Mouse (Mus musculus): ENCODE data around the gene Slc6a21.
A peak's percentile ranks its signal among the peaks of the same experiment; 100 is the strongest.

Gene Slc6a21

GRCm38 (mm10) chr7:45315182-45315701 lies 37.9 kb downstream of the Slc6a21 start:
- DNase-seq (ENCODE audit: low read depth, low spot score): no peak

- no peak for DNase-seq (ENCODE audit: low read depth, low spot score)
Measured at GRCm38 (mm10) chr7:45316536-45316935, 39.2 kb downstream of the Slc6a21 start.

GRCm38 (mm10) chr7:45322245-45322644 lies 44.9 kb downstream of the Slc6a21 start:
- DNase-seq (ENCODE audit: low read depth, low spot score): no peak

GRCm38 (mm10) chr7:45323069-45323468 lies 45.8 kb downstream of the Slc6a21 start:
- no peak for DNase-seq (ENCODE audit: low read depth, low spot score)

DNA sequence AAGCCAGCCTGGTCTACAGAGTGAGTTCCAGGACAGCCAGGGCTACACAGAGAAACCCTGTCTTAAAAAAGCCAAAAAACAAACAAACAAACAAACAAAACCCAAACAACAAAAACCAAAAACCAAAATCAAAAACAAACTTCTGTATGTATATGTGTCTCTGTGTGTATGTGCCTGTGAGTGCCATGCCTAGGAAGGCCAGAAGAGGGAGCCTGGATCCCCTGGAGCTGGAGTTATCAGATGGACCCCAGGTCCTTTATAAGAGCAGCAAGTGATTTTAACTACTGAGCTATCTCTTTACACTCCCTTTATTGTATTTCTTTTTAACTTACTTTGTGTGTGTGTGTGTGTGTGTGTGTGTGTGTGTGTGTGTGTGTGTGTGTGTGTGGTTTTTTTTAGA lies 48.5 kb downstream of the Slc6a21 start:
- peak; percentile 71 for DNase-seq (ENCODE audit: low read depth, low spot score)

DNA sequence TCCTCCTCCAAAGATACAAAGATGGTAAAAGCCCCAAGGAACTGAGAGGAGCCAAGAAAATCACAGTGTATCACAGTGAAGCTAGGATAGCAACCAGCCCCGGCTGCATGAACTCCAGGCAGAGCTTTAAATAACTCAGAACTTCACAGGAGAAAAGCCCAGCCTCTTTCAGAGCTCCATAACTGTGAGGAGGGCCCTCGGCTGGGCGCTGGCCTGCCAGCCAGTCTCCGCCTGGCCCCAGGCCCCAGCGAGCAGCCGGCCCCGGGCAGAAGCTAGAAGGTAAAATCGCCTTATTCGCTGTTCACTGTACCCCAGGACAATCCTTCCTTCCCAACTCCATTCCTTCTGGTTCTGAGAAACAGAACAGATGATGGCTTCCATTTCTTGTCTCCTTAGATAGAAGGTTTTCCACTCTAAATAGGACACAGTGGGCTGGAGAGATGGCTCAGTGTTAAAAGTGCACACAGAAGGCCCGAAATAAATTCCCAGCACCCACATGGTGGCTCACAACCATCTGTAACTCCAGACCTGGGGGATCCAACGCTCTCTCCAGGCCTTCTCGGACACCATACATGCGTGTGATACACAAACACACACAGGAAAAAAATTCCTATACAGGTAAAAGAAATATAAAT lies 51.6 kb downstream of the Slc6a21 start:
- no peak for DNase-seq (ENCODE audit: low read depth, low spot score)

DNA sequence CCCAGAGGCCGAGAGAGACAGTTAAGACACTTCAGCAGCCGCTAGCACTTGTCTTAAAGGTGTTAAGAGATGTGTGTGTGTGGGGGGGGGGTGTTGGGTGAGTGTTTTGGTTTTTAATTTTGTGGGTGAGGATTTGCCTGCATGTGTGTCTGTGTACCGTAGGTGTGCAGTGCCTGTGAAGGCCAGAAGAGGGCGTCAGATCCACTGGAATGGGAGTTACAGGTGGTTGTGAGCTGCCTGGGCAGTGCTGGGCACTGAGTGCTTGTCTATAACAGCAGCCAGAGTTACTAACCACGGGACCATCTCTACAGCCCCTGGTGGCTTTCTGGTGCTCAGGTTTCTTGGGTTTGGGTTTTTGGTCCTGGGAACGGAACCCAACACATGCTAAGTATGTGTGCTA lies 54.2 kb downstream of the Slc6a21 start:
- DNase-seq (ENCODE audit: low read depth, low spot score): peak; percentile 69

GRCm38 (mm10) chr7:45332685-45333425 lies 55.5 kb downstream of the Slc6a21 start:
- DNase-seq (ENCODE audit: low read depth, low spot score): peak; percentile 97

DNA sequence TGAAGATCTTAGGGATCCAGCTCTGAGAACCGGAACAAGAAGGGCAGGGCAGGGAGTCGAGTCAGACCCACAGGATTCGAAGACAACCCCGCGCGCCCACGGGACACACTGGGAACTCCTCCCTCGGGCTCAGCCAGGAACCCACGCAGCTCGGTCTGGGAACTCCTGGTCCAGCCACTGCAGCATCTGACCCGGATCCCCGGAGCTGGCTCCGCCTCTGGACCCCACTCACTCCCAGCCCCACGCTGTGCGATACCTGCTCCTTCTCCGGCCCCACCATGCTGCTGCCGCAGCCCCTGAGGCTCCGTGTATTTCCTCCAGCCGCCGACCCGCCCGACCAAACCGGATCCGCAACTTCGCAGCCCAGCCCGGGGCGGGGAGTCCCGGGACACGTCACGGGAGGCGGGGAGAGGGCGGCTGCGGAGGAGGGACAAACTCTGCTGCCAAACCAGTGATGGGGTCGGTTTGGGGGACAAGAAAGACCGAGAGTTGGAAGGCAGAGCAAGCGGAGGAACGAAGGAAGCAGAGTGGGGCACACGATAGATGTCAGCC lies 56.2 kb downstream of the Slc6a21 start, which contains the start of gene Trpm4:
Gene Trpm4 (minus strand): TSS at position 350 of the 552 bp plus-strand sequence.
- peak; percentile 85 for DNase-seq (ENCODE audit: low read depth, low spot score)

DNA sequence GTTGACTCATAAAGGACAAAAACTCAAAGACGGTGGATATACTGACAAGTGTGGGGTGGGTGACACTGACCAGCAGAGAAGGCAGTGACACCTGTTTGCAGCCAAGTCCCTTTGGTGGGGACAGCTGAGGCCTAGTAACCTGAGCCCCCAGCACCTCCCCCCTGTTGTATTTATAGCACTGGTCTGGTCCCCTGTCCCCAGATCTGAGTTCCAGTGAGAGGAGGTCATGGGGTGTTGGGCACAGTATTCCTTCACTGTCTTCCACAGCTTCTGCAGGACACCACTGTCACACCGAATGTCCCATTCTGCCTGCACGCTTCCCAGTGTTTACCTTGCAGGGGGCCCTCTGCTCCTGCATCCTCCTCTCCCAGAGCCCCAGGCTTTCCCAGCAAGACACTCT lies 57.3 kb downstream of the Slc6a21 start:
- no peak for DNase-seq (ENCODE audit: low read depth, low spot score)

DNA sequence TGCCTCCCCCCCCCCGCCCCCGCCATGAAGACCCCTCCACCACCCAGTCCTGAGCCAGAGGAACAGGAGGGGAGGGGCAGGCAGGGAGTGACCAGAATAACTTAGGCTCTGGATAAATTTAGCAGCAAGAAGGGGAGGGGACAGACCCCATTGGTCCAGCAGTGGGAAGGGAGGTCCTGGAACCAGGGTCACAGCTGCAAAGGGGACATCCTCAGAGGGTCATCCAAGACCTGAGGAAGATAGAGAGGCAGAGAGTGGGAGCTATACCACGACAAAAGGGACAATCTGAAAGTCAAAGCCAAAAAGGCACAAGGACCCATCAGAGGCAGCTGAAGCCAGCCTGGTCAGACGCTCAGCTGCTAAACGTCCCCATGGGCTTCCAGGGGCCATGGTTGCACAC lies 57.7 kb downstream of the Slc6a21 start, which contains the start of gene Hrc:
Gene Hrc (plus strand): TSS at position 235 of the 400 bp plus-strand sequence.
- no peak for DNase-seq (ENCODE audit: low read depth, low spot score)

- DNase-seq (ENCODE audit: low read depth, low spot score): no peak
Measured at GRCm38 (mm10) chr7:45336319-45336718, 59.0 kb downstream of the Slc6a21 start.

- no peak for DNase-seq (ENCODE audit: low read depth, low spot score)
Measured at GRCm38 (mm10) chr7:45337469-45337868, 60.2 kb downstream of the Slc6a21 start.

DNA sequence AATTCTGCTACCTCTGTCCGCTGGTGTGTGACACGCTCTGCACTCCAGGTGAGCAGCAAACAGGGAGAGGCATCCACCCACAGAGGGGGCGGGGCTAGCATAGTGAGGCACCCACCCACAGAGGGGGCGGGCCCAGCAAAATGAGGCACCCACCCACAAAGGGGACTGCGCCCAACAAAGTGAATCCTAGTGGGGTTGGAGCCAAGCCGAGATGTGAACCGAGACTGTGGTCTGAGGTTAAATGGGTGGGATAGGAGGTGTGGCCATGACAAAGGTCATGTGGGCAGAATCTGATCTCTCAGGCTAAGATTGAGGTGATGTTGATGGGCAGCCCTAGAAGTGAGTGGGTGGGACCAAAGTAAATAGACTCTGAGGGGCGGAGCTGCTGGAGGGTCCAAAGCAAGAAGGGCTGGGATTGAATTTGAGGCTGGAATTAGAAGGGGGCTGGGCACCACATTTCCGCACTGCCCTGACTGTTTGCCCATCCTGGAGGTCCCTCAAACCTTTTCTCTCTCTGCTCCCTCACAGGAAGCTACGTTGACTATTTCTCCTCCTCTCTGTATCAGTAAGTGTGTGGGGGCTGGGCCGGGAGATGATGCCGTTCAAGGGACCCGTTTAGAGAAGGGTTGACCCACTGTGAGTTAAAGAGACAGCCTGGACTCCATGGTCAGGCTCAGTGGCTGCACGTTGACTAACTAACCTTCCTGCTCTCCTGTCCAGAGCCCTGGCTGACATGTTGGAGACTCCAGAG lies 61.0 kb downstream of the Slc6a21 start:
- DNase-seq (ENCODE audit: low read depth, low spot score): peak; percentile 95
